Mouse (Mus musculus): Measurements from ENCODE around the gene Trim24.
"Not testable (repeated sequence)": the region's sequence is repeated elsewhere in the genome, so short reads cannot be mapped to it uniquely, and the experiment has no call there.

The Trim24 gene

GRCm38 (mm10) chr6:37870245-37871136, at the start of gene Trim24:
TSS of gene Trim24 (plus strand) at chr6:37870811.
- peak; percentile 100 for DNase-seq (ENCODE audit: low read depth)

GRCm38 (mm10) chr6:37821531-37822051, 49.0 kb upstream of the Trim24 start:
- DNase-seq (ENCODE audit: low read depth) = no peak

DNA sequence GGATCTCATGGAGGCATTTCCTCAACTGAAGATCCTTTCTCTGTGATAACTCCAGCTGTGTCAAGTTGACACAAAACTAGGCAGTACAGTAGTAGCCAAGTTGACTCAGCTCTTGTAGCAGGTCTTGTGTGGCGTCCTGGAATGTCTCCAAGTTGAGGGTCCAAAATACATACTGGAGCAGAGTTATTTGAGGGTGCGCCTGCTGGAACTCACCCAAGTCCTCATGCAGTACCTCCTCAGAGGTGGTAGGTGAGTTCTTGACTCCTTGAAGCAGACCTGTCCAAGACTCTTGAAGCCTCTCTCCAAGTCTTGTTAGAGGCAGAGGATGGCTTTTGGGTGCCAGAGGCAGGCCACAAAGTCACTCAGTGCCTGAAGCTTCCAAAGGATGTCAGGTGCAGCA, 48.2 kb upstream of the Trim24 start:
- no peak for DNase-seq (ENCODE audit: low read depth)

DNA sequence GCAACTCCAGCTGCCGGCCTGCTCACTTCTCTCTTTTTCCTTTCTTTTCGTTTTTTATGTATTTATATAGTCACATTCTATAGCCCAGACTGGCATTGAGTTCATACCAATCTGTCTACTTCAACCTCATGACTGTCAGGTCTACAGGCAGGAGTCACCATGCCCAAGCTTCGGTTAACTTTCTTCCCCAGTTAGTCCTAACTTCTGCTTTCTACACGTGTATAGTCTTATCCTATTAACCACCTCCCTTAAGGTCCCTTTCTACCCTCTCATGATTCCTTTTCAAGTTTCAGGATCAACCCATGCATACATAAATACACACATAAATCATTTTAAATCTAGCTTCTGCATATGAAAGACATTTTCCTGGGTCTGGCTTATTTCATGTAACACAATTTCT, 46.9 kb upstream of the Trim24 start:
- DNase-seq (ENCODE audit: low read depth) = no peak

GRCm38 (mm10) chr6:37825331-37826115, 45.1 kb upstream of the Trim24 start:
- not testable (repeated sequence) for DNase-seq (ENCODE audit: low read depth)

GRCm38 (mm10) chr6:37828955-37829354, 41.7 kb upstream of the Trim24 start:
- DNase-seq (ENCODE audit: low read depth) = no peak

DNA sequence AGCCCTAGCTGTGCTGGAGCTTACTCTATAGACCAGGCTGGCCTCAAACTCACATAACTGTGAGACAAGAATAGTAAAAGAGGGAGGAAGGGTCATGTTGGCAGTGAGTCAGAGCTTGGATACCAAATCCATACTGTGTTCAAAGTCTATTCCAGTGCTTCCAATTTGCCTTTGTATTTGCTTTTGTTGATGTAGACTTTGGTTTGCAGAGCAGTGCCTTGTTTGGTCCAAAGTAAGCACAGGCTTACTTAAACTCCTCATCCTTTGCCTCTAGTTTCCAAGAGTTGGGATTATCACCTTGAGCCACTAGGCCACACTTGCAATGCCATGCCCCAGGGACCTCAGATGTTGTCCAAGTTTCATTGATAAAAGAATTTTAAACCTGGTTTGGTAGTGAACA, 41.0 kb upstream of the Trim24 start:
- no peak for DNase-seq (ENCODE audit: low read depth)

DNA sequence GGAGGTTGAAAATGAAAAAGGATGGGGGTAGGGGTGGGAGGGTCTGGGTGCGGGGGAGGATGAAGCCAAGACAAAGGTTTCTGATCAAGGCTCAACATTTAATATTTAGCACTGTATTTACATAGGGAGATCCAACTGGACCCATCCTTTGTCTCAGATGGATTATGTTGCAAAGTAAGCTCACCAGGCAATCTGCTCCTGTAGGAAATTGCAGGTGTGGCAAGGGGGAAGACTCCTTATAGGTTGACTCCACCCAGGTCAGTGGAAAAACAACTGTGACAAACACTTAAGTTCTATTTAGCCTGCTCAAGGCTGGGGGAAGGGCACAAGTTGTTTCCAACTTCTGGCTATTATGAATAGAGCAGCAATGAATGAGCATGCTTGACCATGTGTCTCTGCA, 36.9 kb upstream of the Trim24 start:
- no peak for DNase-seq (ENCODE audit: low read depth)

DNA sequence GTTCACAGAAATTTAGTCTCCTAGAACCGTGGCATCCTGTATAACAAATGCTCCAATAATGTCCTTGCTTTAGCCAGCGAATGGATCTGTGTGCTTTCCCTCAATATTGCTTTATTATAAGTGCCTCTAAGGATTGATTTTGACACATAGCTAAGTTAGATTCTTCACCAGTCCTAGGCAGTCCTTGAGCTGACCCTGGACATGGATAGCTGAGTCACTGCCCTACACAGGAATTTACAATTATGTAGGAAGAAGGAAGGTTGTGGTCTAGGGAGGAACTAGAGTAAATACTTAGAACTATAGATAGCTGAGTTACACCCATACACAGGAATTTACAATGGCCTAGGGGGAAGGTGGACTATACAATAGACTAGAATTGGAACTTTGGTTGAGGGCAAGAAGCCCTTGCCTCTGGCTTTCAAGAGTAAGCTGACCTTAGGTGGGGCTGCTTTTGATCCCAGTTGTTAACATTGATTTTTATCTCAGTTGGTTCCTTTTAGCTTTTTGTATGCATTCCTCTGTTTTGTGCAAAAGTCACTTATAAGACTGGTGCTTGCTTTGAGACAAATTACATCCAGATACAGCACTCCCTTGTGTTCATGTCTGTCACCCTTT, 33.6 kb upstream of the Trim24 start:
- DNase-seq (ENCODE audit: low read depth) = not testable (repeated sequence)

- DNase-seq (ENCODE audit: low read depth) = no peak
Observed at GRCm38 (mm10) chr6:37842779-37843605, 27.6 kb upstream of the Trim24 start.

DNA sequence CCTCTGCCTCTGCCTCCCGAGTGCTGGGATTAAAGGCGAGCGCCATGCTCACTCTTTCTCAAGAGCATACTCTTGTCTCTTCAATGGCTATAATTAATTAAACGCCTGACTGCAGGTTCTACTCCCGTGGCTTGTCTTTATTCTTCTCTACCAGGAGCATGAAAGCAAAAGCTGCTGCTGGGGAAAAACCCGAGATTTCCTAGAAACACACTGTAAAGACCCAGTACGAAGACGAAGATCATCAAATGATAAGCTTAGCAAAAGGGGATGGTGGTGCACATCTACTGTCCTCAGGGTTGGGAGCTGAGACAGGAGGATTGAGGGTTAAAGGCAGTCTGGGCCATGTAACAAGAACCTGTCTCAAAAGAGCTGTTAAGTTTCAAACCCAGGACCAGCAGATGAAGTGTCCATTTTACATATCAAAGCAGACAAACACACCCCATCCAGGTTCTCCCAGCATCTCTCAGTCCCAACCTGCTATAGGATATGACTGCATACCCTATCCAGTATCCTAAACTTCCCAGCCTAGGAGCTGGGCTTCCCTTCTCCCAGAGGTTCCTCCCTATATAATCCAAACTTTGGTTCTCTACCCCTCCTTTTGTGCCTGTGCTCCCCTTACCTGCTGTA, 26.9 kb upstream of the Trim24 start:
- no peak for DNase-seq (ENCODE audit: low read depth)

DNA sequence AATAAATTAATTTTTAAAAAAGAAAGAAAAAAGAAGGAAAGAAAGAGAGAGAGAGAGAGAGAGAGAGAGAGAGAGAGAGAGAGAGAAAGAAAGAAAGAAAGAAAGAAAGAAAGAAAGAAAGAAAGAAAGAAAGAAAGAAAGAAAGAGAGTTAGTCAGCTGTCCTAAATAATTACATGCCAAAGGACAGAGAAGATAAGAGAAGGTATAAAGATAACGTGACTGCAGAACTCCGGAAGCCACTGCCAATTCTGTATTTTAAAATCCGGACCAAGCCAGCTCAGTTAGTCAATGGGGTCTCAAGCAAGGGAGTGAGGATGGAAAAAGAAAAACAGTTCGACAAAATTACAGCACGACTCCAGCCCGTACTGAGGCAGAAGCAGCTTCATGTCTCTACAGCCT, 25.7 kb upstream of the Trim24 start:
- DNase-seq (ENCODE audit: low read depth) = not testable (repeated sequence)

- DNase-seq (ENCODE audit: low read depth) = peak; percentile 46
Observed at GRCm38 (mm10) chr6:37847531-37847930, 23.1 kb upstream of the Trim24 start.

DNA sequence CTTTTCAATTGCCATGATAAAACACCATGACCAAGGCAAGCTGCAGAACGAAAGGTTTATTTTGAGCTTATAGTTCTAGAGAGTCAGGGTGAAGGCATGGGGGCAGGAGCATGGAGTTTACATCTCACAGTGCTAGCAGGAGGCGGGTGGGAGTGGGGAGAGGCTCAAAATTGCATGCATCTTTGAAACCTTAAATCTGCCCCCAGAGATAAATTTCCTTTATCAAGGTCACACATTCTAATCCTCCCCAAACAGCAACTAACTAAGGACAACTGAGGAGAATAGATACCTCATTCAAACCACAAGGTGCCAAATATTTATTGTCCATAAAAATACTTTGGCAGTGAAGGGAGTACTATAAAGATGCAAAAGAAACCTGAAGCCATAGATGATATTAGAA, 19.3 kb upstream of the Trim24 start:
- no peak for DNase-seq (ENCODE audit: low read depth)

DNA sequence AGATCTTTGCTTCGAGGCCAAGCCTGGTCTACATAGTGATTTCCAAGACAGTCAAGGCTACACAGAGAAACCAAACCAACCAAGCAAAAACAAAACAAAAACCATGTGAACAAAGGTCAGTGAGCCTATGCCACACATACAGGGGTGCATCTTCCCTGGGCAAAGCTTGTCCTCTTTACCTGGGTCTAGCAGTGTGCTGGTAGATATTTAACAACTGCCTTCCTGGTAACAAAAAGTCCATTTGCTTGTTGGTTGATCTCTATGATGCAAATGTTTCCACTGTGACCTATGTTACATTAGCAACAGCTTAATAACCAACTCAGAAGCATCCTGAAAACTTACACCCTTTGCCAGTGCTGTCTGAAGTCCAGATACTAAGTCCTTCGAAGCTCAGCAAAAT, 17.3 kb upstream of the Trim24 start:
- no peak for DNase-seq (ENCODE audit: low read depth)

DNA sequence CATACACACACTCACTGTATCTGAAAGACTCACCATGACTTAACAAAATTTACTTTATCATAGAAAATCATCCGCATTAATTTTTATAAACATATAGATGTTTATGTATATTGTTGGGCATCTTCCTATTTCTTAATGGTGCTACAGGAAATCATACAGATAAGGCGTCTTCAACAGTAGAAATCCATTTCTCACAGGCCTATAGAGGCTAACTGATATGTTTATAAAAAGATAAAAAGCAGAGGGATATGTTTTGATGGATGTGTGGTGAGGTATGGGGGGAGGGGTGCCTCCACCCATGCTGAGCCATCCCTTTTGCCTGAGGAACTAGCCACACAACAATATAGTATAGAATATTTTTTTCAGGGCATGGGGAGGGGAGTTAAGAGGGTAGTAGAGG, 15.2 kb upstream of the Trim24 start:
- DNase-seq (ENCODE audit: low read depth) = no peak

GRCm38 (mm10) chr6:37856300-37856699, 14.3 kb upstream of the Trim24 start:
- not testable (repeated sequence) for DNase-seq (ENCODE audit: low read depth)

GRCm38 (mm10) chr6:37857196-37857874, 13.3 kb upstream of the Trim24 start:
- peak; percentile 36 for DNase-seq (ENCODE audit: low read depth)

GRCm38 (mm10) chr6:37858126-37858525, 12.5 kb upstream of the Trim24 start:
- no peak for DNase-seq (ENCODE audit: low read depth)

GRCm38 (mm10) chr6:37862893-37863292, 7.7 kb upstream of the Trim24 start:
- DNase-seq (ENCODE audit: low read depth) = no peak

All from NIH3T3 (cell line).